Mouse (Mus musculus) E14TG2a.4 (cell line): ENCODE data around the gene Trim66.

ENCODE experiments used
- H3K27me3 ChIP-seq: 2 replicates; pipeline ENCODE4 v1.6.1; 2014; ENCODE audit warnings: low read length, control low read depth; ENCODE audit not compliant: insufficient read depth
- H3K36me3 ChIP-seq: 2 replicates; pipeline ENCODE4 v1.6.1; 2014; ENCODE audit warnings: low read length, control low read depth; ENCODE audit not compliant: insufficient read depth
- H3K4me1 ChIP-seq: replicated peaks from 2 replicates; pipeline ENCODE4 v1.6.1; 2014; ENCODE audit warnings: low read depth, low read length, control low read depth
- H3K4me3 ChIP-seq: replicated peaks from 2 replicates; pipeline ENCODE4 v1.5.1; 2014; ENCODE audit warnings: mild to moderate bottlenecking, low read length
- H3K9me3 ChIP-seq: 2 replicates; pipeline ENCODE4 v1.6.1; 2014; ENCODE audit warnings: low read length, control low read depth
- CTCF ChIP-seq: conservative IDR thresholded peaks from 2 replicates; pipeline ENCODE4 v1.5.1; 2014; ENCODE audit warnings: low read length
- NANOG ChIP-seq: IDR thresholded peaks from 2 replicates; pipeline ENCODE4 v1.6.1; 2014; ENCODE audit warnings: borderline replicate concordance, low read length, mixed read lengths
- POU5F1 ChIP-seq: IDR thresholded peaks from 2 replicates; pipeline ENCODE4 v1.6.1; 2014; ENCODE audit warnings: low read length, borderline replicate concordance

The Trim66 gene

GRCm38 (mm10) chr7:109534921-109535320 is 27.0 kb upstream of the Trim66 start:
- H3K4me3 ChIP-seq: no peak overlapping the region
- H3K9me3 ChIP-seq: no peaks in the 10 kb centered on the region
- TF ChIP-seq NANOG: no peak
- no peak for TF ChIP-seq POU5F1
- no peak for TF ChIP-seq CTCF
- peaks cover 17% of the 10 kb centered on the region for H3K4me1 ChIP-seq
- peaks cover 92% of the 10 kb centered on the region for H3K36me3 ChIP-seq
- H3K27me3 ChIP-seq: no peaks in the 10 kb centered on the region

- TF ChIP-seq POU5F1 (no peak), NANOG (no peak), CTCF (no peak)
- no peaks in the 10 kb centered on the region for H3K9me3 ChIP-seq
- peaks cover 91% of the 10 kb centered on the region for H3K36me3 ChIP-seq
- H3K4me3 ChIP-seq: no peak overlapping the region
- no peaks in the 10 kb centered on the region for H3K27me3 ChIP-seq
- H3K4me1 ChIP-seq: peaks cover 6% of the 10 kb centered on the region
Measured at GRCm38 (mm10) chr7:109533888-109534287, 26.0 kb upstream of the Trim66 start.

- Histone ChIP-seq H3K9me3 (no peaks in the 10 kb centered on the region), H3K4me1 (peaks cover 10% of the 10 kb centered on the region), H3K27me3 (no peaks in the 10 kb centered on the region), H3K4me3 (no peak overlapping the region), H3K36me3 (peaks cover 93% of the 10 kb centered on the region)
- TF ChIP-seq POU5F1 (no peak), CTCF (peak; percentile 15; the same call in 1 of the 2 replicates)
Measured at GRCm38 (mm10) chr7:109533129-109533528, 25.2 kb upstream of the Trim66 start.

- TF ChIP-seq CTCF (no peak), POU5F1 (no peak), NANOG (no peak)
- H3K4me1 ChIP-seq: peaks cover 12% of the 10 kb centered on the region
- peaks cover 93% of the 10 kb centered on the region for H3K36me3 ChIP-seq
- no peaks in the 10 kb centered on the region for H3K27me3 ChIP-seq
- H3K9me3 ChIP-seq: no peaks in the 10 kb centered on the region
- H3K4me3 ChIP-seq: no peak overlapping the region
Measured at GRCm38 (mm10) chr7:109532691-109533090, 24.8 kb upstream of the Trim66 start.

GRCm38 (mm10) chr7:109531501-109531900 is 23.6 kb upstream of the Trim66 start:
- H3K27me3 ChIP-seq: no peaks in the 10 kb centered on the region
- H3K4me1 ChIP-seq: peaks cover 17% of the 10 kb centered on the region
- no peak overlapping the region for H3K4me3 ChIP-seq
- TF ChIP-seq POU5F1 (no peak), NANOG (no peak), CTCF (no peak)
- H3K9me3 ChIP-seq: no peaks in the 10 kb centered on the region
- H3K36me3 ChIP-seq: peaks cover 96% of the 10 kb centered on the region

- TF ChIP-seq CTCF (no peak), POU5F1 (no peak), NANOG (no peak)
- H3K4me3 ChIP-seq: no peak overlapping the region
- H3K9me3 ChIP-seq: no peaks in the 10 kb centered on the region
- no peaks in the 10 kb centered on the region for H3K27me3 ChIP-seq
- peaks cover 22% of the 10 kb centered on the region for H3K4me1 ChIP-seq
- H3K36me3 ChIP-seq: peaks cover 96% of the 10 kb centered on the region
Measured at GRCm38 (mm10) chr7:109529741-109530140, 21.8 kb upstream of the Trim66 start.

- Histone ChIP-seq H3K27me3 (no peaks in the 10 kb centered on the region), H3K4me3 (no peak overlapping the region), H3K4me1 (peaks cover 33% of the 10 kb centered on the region), H3K36me3 (peaks cover 98% of the 10 kb centered on the region), H3K9me3 (no peaks in the 10 kb centered on the region)
- TF ChIP-seq NANOG: no peak
- TF ChIP-seq CTCF: peak; percentile 62
- no peak for TF ChIP-seq POU5F1
Measured at GRCm38 (mm10) chr7:109528356-109528755, 20.4 kb upstream of the Trim66 start.

- no peaks in the 10 kb centered on the region for H3K27me3 ChIP-seq
- H3K4me3 ChIP-seq: no peak overlapping the region
- H3K9me3 ChIP-seq: no peaks in the 10 kb centered on the region
- peaks cover 36% of the 10 kb centered on the region for H3K4me1 ChIP-seq
- H3K36me3 ChIP-seq: peaks cover 99% of the 10 kb centered on the region
- no peak for TF ChIP-seq CTCF
- TF ChIP-seq NANOG: no peak
- TF ChIP-seq POU5F1: no peak
Measured at GRCm38 (mm10) chr7:109527536-109527935, 19.6 kb upstream of the Trim66 start.
